Mouse (Mus musculus) liver, postnatal 0 days (tissue): ENCODE data around the gene Mtnr1b.

Experiments used
- CTCF ChIP-seq: sonication (generic); IDR thresholded peaks from 2 replicates; pipeline ENCODE4 v1.5.1; 2016; ENCODE audit warnings: antibody characterized with exemption, low read depth
- EP300 ChIP-seq: IDR thresholded peaks from 2 replicates; pipeline ENCODE4 v1.6.1; 2016; ENCODE audit warnings: antibody characterized with exemption, low read depth, mild to moderate bottlenecking

DNA sequence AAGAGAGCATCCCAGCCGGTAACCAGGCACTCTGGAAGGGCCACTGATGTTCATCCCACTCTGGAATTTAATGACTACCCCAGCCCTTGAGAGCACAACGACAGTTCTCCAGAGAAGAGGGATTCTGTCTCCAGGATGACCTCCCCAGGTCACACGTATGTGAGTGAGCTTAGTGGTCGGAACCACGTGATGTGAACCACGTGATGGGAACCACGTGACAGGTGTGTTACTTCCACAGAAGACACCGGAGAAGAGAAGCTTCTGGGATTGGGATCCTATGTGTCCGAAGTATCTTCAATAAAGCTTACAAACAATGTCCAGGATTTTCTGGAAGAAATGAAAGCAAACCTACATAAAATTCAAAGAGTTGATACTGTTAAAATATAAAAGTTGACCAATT, 82.3 kb downstream of the Mtnr1b start:
- no peak for TF ChIP-seq CTCF
- no peak for TF ChIP-seq EP300
